Mouse (Mus musculus): ENCODE results near the gene Cabp2. TPM values are rescaled to one million over a fixed set of nuclear protein-coding genes. Genes with fewer than 3 reads are reported as not detected.

Gene Cabp2
- polyA plus RNA-seq, 1 experiment: not detected

- H3K36me3 ChIP-seq (ENCODE audit: control insufficient read depth, insufficient read depth): peaks cover 92% of the 10 kb centered on the region
- H3K27me3 ChIP-seq (ENCODE audit: control insufficient read depth, insufficient read depth, insufficient read length): no peaks in the 10 kb centered on the region
- TF ChIP-seq MYOD1 (IDR thresholded peaks at IDR 0.05; ENCODE audit: control insufficient read depth, insufficient read length, low read depth) (no peak), USF1 (IDR thresholded peaks at IDR 0.05; ENCODE audit: low read depth) (no peak), MYOG (IDR thresholded peaks at IDR 0.05; ENCODE audit: control insufficient read depth, extremely low read depth, insufficient read length) (no peak), CEBPB (IDR thresholded peaks at IDR 0.05; ENCODE audit: low read depth) (no peak), CTCF (IDR thresholded peaks at IDR 0.05; ENCODE audit: control insufficient read depth, insufficient read depth, insufficient read length) (no peak), MAX (IDR thresholded peaks at IDR 0.05) (no peak), FOSL1 (IDR thresholded peaks at IDR 0.05; ENCODE audit: insufficient read depth, low read length, poor library complexity, severe bottlenecking) (no peak)
- no peaks in the 10 kb centered on the region for H3K79me3 ChIP-seq (ENCODE audit: low read depth)
- peak overlapping the region; percentile 26 for H3ac ChIP-seq (ENCODE audit: control insufficient read depth, insufficient read length, low read depth)
- H3K79me2 ChIP-seq (ENCODE audit: control insufficient read depth, insufficient read depth): peaks cover 3% of the 10 kb centered on the region
- H3K4me3 ChIP-seq (ENCODE audit: insufficient read depth, poor library complexity, severe bottlenecking): no peak overlapping the region
Measured at GRCm38 (mm10) chr19:4112063-4112960, 30.9 kb downstream of the Cabp2 start.

GRCm38 (mm10) chr19:4113186-4113805 lies 31.9 kb downstream of the Cabp2 start:
- TF ChIP-seq USF1 (IDR thresholded peaks at IDR 0.05; ENCODE audit: low read depth) (no peak), FOSL1 (IDR thresholded peaks at IDR 0.05; ENCODE audit: insufficient read depth, low read length, poor library complexity, severe bottlenecking) (peak; percentile 18)
- Histone ChIP-seq H3K36me3 (ENCODE audit: control insufficient read depth, insufficient read depth) (peaks cover 82% of the 10 kb centered on the region), H3K4me3 (ENCODE audit: insufficient read depth, poor library complexity, severe bottlenecking) (no peak overlapping the region), H3K79me2 (ENCODE audit: control insufficient read depth, insufficient read depth) (peaks cover 9% of the 10 kb centered on the region), H3K27me3 (ENCODE audit: control insufficient read depth, insufficient read depth, insufficient read length) (no peaks in the 10 kb centered on the region), H3ac (ENCODE audit: control insufficient read depth, insufficient read length, low read depth) (peak overlapping the region; percentile 33), H3K79me3 (ENCODE audit: low read depth) (no peaks in the 10 kb centered on the region)

- Histone ChIP-seq H3K4me3 (ENCODE audit: insufficient read depth, poor library complexity, severe bottlenecking) (no peak overlapping the region), H3K27me3 (ENCODE audit: control insufficient read depth, insufficient read depth, insufficient read length) (no peaks in the 10 kb centered on the region), H3K79me3 (ENCODE audit: low read depth) (no peaks in the 10 kb centered on the region), H3ac (ENCODE audit: control insufficient read depth, insufficient read length, low read depth) (no peak overlapping the region), H3K79me2 (ENCODE audit: control insufficient read depth, insufficient read depth) (peaks cover 14% of the 10 kb centered on the region), H3K36me3 (ENCODE audit: control insufficient read depth, insufficient read depth) (peaks cover 77% of the 10 kb centered on the region)
- TF ChIP-seq MAX (IDR thresholded peaks at IDR 0.05): no peak
- TF ChIP-seq USF1 (IDR thresholded peaks at IDR 0.05; ENCODE audit: low read depth): no peak
- TF ChIP-seq CTCF (IDR thresholded peaks at IDR 0.05; ENCODE audit: control insufficient read depth, insufficient read depth, insufficient read length): no peak
- no peak for TF ChIP-seq MYOD1 (IDR thresholded peaks at IDR 0.05; ENCODE audit: control insufficient read depth, insufficient read length, low read depth)
- TF ChIP-seq FOSL1 (IDR thresholded peaks at IDR 0.05; ENCODE audit: insufficient read depth, low read length, poor library complexity, severe bottlenecking): no peak
- no peak for TF ChIP-seq MYOG (IDR thresholded peaks at IDR 0.05; ENCODE audit: control insufficient read depth, extremely low read depth, insufficient read length)
- TF ChIP-seq CEBPB (IDR thresholded peaks at IDR 0.05; ENCODE audit: low read depth): no peak
Measured at GRCm38 (mm10) chr19:4113806-4114230, 32.4 kb downstream of the Cabp2 start.

DNA sequence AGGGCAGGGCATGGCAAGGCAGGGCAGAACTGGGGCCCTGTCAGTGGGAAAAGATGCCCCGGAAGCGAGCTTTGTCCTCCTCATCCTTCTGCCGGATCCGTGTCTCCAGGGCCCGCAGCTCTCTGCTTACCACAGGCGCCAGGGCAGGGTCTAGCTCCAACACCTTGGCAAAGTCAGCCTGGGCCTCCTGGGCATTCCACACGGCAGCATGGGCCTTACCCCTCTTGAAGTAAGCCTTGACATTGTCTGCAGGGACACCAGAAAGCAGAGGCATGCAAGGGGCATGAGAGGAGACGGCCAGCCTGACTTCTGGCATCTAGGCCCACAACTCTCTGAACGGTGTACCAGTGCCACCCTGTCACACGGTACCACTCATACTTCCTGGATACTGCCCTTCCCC lies 33.2 kb downstream of the Cabp2 start:
- no peaks in the 10 kb centered on the region for H3K27me3 ChIP-seq (ENCODE audit: control insufficient read depth, insufficient read depth, insufficient read length)
- no peak for TF ChIP-seq CEBPB (IDR thresholded peaks at IDR 0.05; ENCODE audit: low read depth)
- no peak for TF ChIP-seq FOSL1 (IDR thresholded peaks at IDR 0.05; ENCODE audit: insufficient read depth, low read length, poor library complexity, severe bottlenecking)
- TF ChIP-seq USF1 (IDR thresholded peaks at IDR 0.05; ENCODE audit: low read depth): no peak
- TF ChIP-seq MAX (IDR thresholded peaks at IDR 0.05): no peak
- no peak for TF ChIP-seq MYOD1 (IDR thresholded peaks at IDR 0.05; ENCODE audit: control insufficient read depth, insufficient read length, low read depth)
- TF ChIP-seq MYOG (IDR thresholded peaks at IDR 0.05; ENCODE audit: control insufficient read depth, extremely low read depth, insufficient read length): no peak
- H3ac ChIP-seq (ENCODE audit: control insufficient read depth, insufficient read length, low read depth): no peak overlapping the region
- peaks cover 70% of the 10 kb centered on the region for H3K36me3 ChIP-seq (ENCODE audit: control insufficient read depth, insufficient read depth)
- H3K4me3 ChIP-seq (ENCODE audit: insufficient read depth, poor library complexity, severe bottlenecking): no peak overlapping the region
- H3K79me3 ChIP-seq (ENCODE audit: low read depth): peaks cover 1% of the 10 kb centered on the region
- peaks cover 22% of the 10 kb centered on the region for H3K79me2 ChIP-seq (ENCODE audit: control insufficient read depth, insufficient read depth)

- Histone ChIP-seq H3K79me3 (ENCODE audit: low read depth) (peaks cover 4% of the 10 kb centered on the region), H3K79me2 (ENCODE audit: control insufficient read depth, insufficient read depth) (peaks cover 28% of the 10 kb centered on the region), H3K36me3 (ENCODE audit: control insufficient read depth, insufficient read depth) (peaks cover 64% of the 10 kb centered on the region), H3K27me3 (ENCODE audit: control insufficient read depth, insufficient read depth, insufficient read length) (no peaks in the 10 kb centered on the region), H3K4me3 (ENCODE audit: insufficient read depth, poor library complexity, severe bottlenecking) (no peak overlapping the region), H3ac (ENCODE audit: control insufficient read depth, insufficient read length, low read depth) (no peak overlapping the region)
- TF ChIP-seq MYOG (IDR thresholded peaks at IDR 0.05; ENCODE audit: control insufficient read depth, extremely low read depth, insufficient read length) (no peak), FOSL1 (IDR thresholded peaks at IDR 0.05; ENCODE audit: insufficient read depth, low read length, poor library complexity, severe bottlenecking) (no peak), CTCF (IDR thresholded peaks at IDR 0.05; ENCODE audit: control insufficient read depth, insufficient read depth, insufficient read length) (no peak)
Measured at GRCm38 (mm10) chr19:4115144-4115543, 33.8 kb downstream of the Cabp2 start.

Measured in C2C12 (cell line).